11 mouse cellular contexts compared by ENCODE assay signal in the genomic region with DNA sequence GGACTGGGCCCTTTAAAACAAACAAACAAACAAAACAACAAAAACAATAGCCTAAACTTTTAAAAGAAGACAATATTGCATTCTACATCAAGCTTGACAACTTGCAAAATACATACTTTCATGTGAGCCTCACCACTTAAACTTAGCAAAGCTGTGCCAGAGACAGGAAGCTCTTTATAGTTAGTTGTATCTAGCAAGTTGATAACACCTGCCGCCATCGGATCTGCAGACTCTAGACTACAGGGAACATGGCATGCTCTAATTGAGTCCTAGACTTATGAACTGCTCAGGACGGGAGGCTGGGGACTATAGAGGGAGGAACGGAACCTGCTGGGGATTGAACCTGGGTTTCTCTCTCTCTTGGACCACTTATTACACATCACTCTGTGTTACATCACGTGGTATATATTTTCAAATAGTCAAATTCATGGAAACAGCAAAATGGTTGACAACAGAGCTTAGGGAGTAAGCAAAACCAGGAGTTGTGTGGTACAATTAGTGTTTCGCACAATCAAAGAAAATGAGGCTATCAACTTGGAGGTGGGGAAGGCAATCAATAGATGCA. TPM values are rescaled to one million over a fixed set of nuclear protein-coding genes. Genes with fewer than 3 reads are reported as not detected.
DNase-seq lines count a peak whose midpoint lies in the region; ATAC-seq lines count a peak whose summit lies in the region.
"Had no signal": no experiment of that assay in that cellular context is flagged by ENCODE, and none has a peak within 500 bp of the region (broad histone marks: within the 10 kb centered on the region; RNA-seq: fewer than 3 reads in every experiment).

No protein-coding gene starts in this region.

- no peak for ATAC-seq in heart, embryonic 11.5 days (replicated peaks; ENCODE audit: insufficient number of reproducible peaks, low FRiP score, low TSS enrichment)
- no peak for ATAC-seq in liver, embryonic 12.5 days
- no peak for ATAC-seq in embryonic facial prominence, embryonic 15.5 days (ENCODE audit: insufficient number of reproducible peaks, low FRiP score, low TSS enrichment, low read depth)
- ATAC-seq in stomach, embryonic 15.5 days (ENCODE audit: insufficient read depth, low FRiP score, low read depth): no peak

- H3K4me2 ChIP-seq in heart, embryonic 11.5 days: no peak overlapping the region
- no peak overlapping the region for H3K4me2 ChIP-seq in liver, embryonic 12.5 days
- no peak overlapping the region for H3K4me2 ChIP-seq in embryonic facial prominence, embryonic 15.5 days (replicated peaks)
- no peak overlapping the region for H3K4me2 ChIP-seq in stomach, embryonic 15.5 days

- no peaks in the 10 kb centered on the region for H3K36me3 ChIP-seq in heart, embryonic 11.5 days (ENCODE audit: control insufficient read depth, insufficient read depth, low read length)
- H3K36me3 ChIP-seq in liver, embryonic 12.5 days: no peaks in the 10 kb centered on the region
- no peaks in the 10 kb centered on the region for H3K36me3 ChIP-seq in embryonic facial prominence, embryonic 15.5 days
- no peaks in the 10 kb centered on the region for H3K36me3 ChIP-seq in stomach, embryonic 15.5 days

- H3K4me3 ChIP-seq in heart, embryonic 11.5 days (ENCODE audit: low read depth, low read length): no peak overlapping the region
- H3K4me3 ChIP-seq in liver, embryonic 12.5 days: no peak overlapping the region
- no peak overlapping the region for H3K4me3 ChIP-seq in embryonic facial prominence, embryonic 15.5 days (replicated peaks)
- H3K4me3 ChIP-seq in stomach, embryonic 15.5 days (replicated peaks): no peak overlapping the region

- peaks cover 89% of the 10 kb centered on the region for H3K4me1 ChIP-seq in heart, embryonic 11.5 days (ENCODE audit: control insufficient read depth, insufficient read depth, low read length)
- H3K4me1 ChIP-seq in liver, embryonic 12.5 days: peaks cover 69% of the 10 kb centered on the region
- peaks cover 56% of the 10 kb centered on the region for H3K4me1 ChIP-seq in embryonic facial prominence, embryonic 15.5 days
- peaks cover 47% of the 10 kb centered on the region for H3K4me1 ChIP-seq in stomach, embryonic 15.5 days

- no peak overlapping the region for H3K9ac ChIP-seq in heart, embryonic 11.5 days (ENCODE audit: low read depth, low read length)
- no peak overlapping the region for H3K9ac ChIP-seq in liver, embryonic 12.5 days
- no peak overlapping the region for H3K9ac ChIP-seq in embryonic facial prominence, embryonic 15.5 days
- H3K9ac ChIP-seq in stomach, embryonic 15.5 days: no peak overlapping the region

- peak overlapping the region; percentile 91 for H3K27ac ChIP-seq in heart, embryonic 11.5 days (ENCODE audit: low read depth, low read length)
- H3K27ac ChIP-seq in liver, embryonic 12.5 days: peak overlapping the region; percentile 17; the same call in 1 of the 2 replicates
- H3K27ac ChIP-seq in embryonic facial prominence, embryonic 15.5 days (replicated peaks): 0 out of 2 replicates have a peak overlapping the region, but pooled peaks have one; percentile 76
- H3K27ac ChIP-seq in stomach, embryonic 15.5 days: peak overlapping the region; percentile 74; the same call in 1 of the 2 replicates

- H3K27me3 ChIP-seq in heart, embryonic 11.5 days (ENCODE audit: control insufficient read depth, insufficient read depth, low read length): no peaks in the 10 kb centered on the region
- H3K27me3 ChIP-seq in liver, embryonic 12.5 days (replicated peaks): no peaks in the 10 kb centered on the region
- H3K27me3 ChIP-seq in embryonic facial prominence, embryonic 15.5 days: no peaks in the 10 kb centered on the region
- H3K27me3 ChIP-seq in stomach, embryonic 15.5 days (replicated peaks): no peaks in the 10 kb centered on the region
- H3K27me3 ChIP-seq: CH12.LX had no signal

- DNase-seq in heart, adult 8-10 months (ENCODE audit: low spot score): no peak
- no peak for DNase-seq in liver
- DNase-seq in cerebellum, postnatal 36 days: no peak
- no peak for DNase-seq in yolk sac, embryonic 10.5 days (ENCODE audit: low spot score)
- DNase-seq: cerebellum, adult 8-10 months; layer of hippocampus, adult 9-11 months had no signal

- H3K9me3 ChIP-seq in heart, embryonic 11.5 days (replicated peaks; ENCODE audit: control insufficient read depth, low read length): no peaks in the 10 kb centered on the region
- no peaks in the 10 kb centered on the region for H3K9me3 ChIP-seq in liver, embryonic 12.5 days (replicated peaks)
- H3K9me3 ChIP-seq in embryonic facial prominence, embryonic 15.5 days (replicated peaks): no peaks in the 10 kb centered on the region
- H3K9me3 ChIP-seq in stomach, embryonic 15.5 days: no peaks in the 10 kb centered on the region

- WGBS in heart, embryonic 11.5 days (ENCODE audit: insufficient replicate concordance): 60% methylated on average over 6 of the region's 6 CpGs
- 67% methylated on average over 6 of the region's 6 CpGs for WGBS in liver, embryonic 12.5 days (ENCODE audit: insufficient replicate concordance)
- 80% methylated on average over 6 of the region's 6 CpGs for WGBS in embryonic facial prominence, embryonic 15.5 days
- 76% methylated on average over 6 of the region's 6 CpGs for whole genome bisulfite sequencing in stomach, embryonic 15.5 days

RNA-seq across cellular contexts. Expression of a gene that starts 44.3 kb away (rescaled TPM):
- 36.8 and 40.6 TPM in 2 replicates for polyA plus RNA-seq in heart, embryonic 11.5 days (2014; fragmentation: Nextera tagmentation; extraction: Ambion mirVana)
- 10 to 100 TPM; 48.4 to 62.8 (median 50.8) TPM for total RNA-seq in heart, adult 8-10 months (2022)
- 31.8 and 33.7 TPM in 2 replicates for polyA plus RNA-seq in liver, embryonic 12.5 days (2016; fragmentation: Nextera tagmentation; extraction: Ambion mirVana)
- 38.8 and 39.4 TPM in 2 replicates for polyA plus RNA-seq in embryonic facial prominence, embryonic 15.5 days (2015; fragmentation: Nextera tagmentation; extraction: Ambion mirVana)
- 43.0 and 43.3 TPM in 2 replicates for polyA plus RNA-seq in stomach, embryonic 15.5 days (2015; fragmentation: Nextera tagmentation; extraction: Ambion mirVana)

Comparison
In these comparisons a context has a peak if more than half of its experiments do, and no peak if none do; other contexts are left out.
1. H3K27ac ChIP-seq: peak in every context shown above with its lines; median percentile 91 in heart, embryonic 11.5 days; 76 in embryonic facial prominence, embryonic 15.5 days; 74 in stomach, embryonic 15.5 days; 17 in liver, embryonic 12.5 days.